Mouse (Mus musculus): ENCODE data around the gene Ppfia3.

DNA sequence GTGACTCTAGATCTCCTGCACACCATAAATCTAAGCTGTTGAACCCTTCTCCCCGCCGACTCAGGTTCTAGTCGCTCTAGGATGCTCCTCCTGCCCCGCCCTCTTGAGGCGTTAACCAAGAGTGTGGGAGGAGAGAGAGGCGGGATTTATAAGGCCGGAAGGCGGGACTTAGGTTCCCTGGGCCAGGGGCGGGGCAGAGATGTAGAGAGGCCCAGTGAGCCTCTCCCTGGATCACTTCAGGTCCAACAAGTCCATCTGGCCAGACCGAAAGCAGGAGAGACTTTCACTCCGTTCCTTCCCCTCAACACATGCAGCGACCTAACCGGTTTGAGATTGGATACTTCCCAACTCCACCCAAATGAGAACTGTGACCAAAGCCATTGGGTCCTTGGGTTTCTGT is 4.0 kb downstream of the Ppfia3 start:
- no peak for TF ChIP-seq POLR2A (IDR thresholded peaks at IDR 0.05; ENCODE audit: insufficient read depth, low read length)
- TF ChIP-seq CTCF (IDR thresholded peaks at IDR 0.05; ENCODE audit: low read depth, low read length) = no peak
